Mouse (Mus musculus) thymus, adult 2 months (tissue): ENCODE data around the gene Dsn1. TPM values are rescaled to one million over a fixed set of nuclear protein-coding genes. Genes with fewer than 3 reads are reported as not detected.

Source experiments
- DNase-seq: peaks from one replicate; pipeline ENCODE4 v3.0.0; 2021
- H3K27ac ChIP-seq: fragments of 200-500 bp; 2 replicates; pipeline ENCODE4 v1.5.1; 2012; ENCODE audit warnings: low read length, control low read depth; ENCODE audit not compliant: control insufficient read depth, insufficient read depth
- H3K27me3 ChIP-seq: fragments of 200-500 bp; 2 replicates; pipeline ENCODE4 v1.6.1; 2012; ENCODE audit warnings: mild to moderate bottlenecking, low read length, moderate library complexity, mixed read lengths; ENCODE audit not compliant: control insufficient read depth, insufficient read depth
- H3K36me3 ChIP-seq: fragments of 200-500 bp; 2 replicates; pipeline ENCODE4 v1.6.1; 2012; ENCODE audit warnings: mild to moderate bottlenecking, low read length, moderate library complexity; ENCODE audit not compliant: control insufficient read depth, insufficient read depth
- H3K4me1 ChIP-seq: fragments of 200-500 bp; replicated peaks from 2 replicates; pipeline ENCODE4 v1.6.1; 2012; ENCODE audit warnings: low read length; ENCODE audit not compliant: control insufficient read depth, insufficient read depth
- H3K4me3 ChIP-seq: fragments of 200-500 bp; 2 replicates; pipeline ENCODE4 v1.5.1; 2012; ENCODE audit warnings: mild to moderate bottlenecking, low read length, control low read depth, moderate library complexity; ENCODE audit not compliant: control insufficient read depth, insufficient read depth
- CTCF ChIP-seq: fragments of 200-500 bp; IDR thresholded peaks from 2 replicates; pipeline ENCODE4 v1.5.1; 2012; ENCODE audit warnings: mild to moderate bottlenecking, control low read depth, low read length, moderate library complexity, borderline replicate concordance; ENCODE audit not compliant: control insufficient read depth, poor library complexity, insufficient read depth; ENCODE audit errors: extremely low read depth
- POLR2A ChIP-seq: fragments of 200-500 bp; IDR thresholded peaks from 2 replicates; pipeline ENCODE4 v1.6.1; 2012; ENCODE audit warnings: mild to moderate bottlenecking, low read length, control low read depth, moderate library complexity; ENCODE audit not compliant: control insufficient read depth, poor library complexity, insufficient read depth; ENCODE audit errors: extremely low read depth
- WGBS: fragments of 180-500 bp; shearing (Covaris S2); methylation state at CpG from one replicate; pipeline ENCODE4 v1.1.7; 2018; 5-methylcytosine and 5-hydroxymethylcytosine counted together
- polyA plus RNA-seq: library from polyadenylated mRNA; depleted of rRNA; stranded (reverse); fragments of >200 nt; gene quantifications from 2 replicates; pipeline ENCODE4 v1.2.3, GENCODE M21; 2012

Gene Dsn1
- polyA plus RNA-seq, 1 experiment, result 11.9 TPM

DNA sequence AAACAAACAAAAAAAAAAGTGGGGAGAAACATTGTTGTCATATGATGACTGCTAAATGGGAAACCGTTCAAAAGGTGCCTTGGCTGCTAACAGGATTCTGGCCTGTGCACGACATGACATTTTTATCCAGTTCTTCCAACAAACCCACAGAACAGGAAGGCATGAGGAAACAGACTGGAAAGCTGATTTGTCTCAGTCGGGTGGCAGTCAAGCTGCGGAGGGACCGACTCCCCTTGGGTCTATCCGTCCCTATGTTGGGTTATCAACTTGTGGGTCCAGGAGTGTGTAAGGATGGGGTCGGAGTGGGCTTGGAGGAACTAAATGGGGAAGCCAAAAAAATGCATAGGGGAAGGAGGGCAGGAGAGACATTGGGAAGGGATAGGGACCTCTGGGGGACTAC lies 34.5 kb upstream of the Dsn1 start:
- Histone ChIP-seq H3K4me1 (no peaks in the 10 kb centered on the region), H3K27ac (no peak overlapping the region), H3K4me3 (no peak overlapping the region), H3K27me3 (no peaks in the 10 kb centered on the region), H3K36me3 (no peaks in the 10 kb centered on the region)
- 93% methylated on average over 7 of the region's 7 CpGs for WGBS
- no peak for TF ChIP-seq POLR2A
- no peak for TF ChIP-seq CTCF
- DNase-seq, result no peak

- Histone ChIP-seq H3K4me3 (no peak overlapping the region), H3K36me3 (no peaks in the 10 kb centered on the region), H3K27me3 (no peaks in the 10 kb centered on the region), H3K4me1 (no peaks in the 10 kb centered on the region), H3K27ac (no peak overlapping the region)
- 96% methylated on average over 17 of the region's 17 CpGs for WGBS
- DNase-seq, result no peak
- no peak for TF ChIP-seq CTCF
Observed at GRCm38 (mm10) chr2:157040649-157041046, 33.7 kb upstream of the Dsn1 start.

DNA sequence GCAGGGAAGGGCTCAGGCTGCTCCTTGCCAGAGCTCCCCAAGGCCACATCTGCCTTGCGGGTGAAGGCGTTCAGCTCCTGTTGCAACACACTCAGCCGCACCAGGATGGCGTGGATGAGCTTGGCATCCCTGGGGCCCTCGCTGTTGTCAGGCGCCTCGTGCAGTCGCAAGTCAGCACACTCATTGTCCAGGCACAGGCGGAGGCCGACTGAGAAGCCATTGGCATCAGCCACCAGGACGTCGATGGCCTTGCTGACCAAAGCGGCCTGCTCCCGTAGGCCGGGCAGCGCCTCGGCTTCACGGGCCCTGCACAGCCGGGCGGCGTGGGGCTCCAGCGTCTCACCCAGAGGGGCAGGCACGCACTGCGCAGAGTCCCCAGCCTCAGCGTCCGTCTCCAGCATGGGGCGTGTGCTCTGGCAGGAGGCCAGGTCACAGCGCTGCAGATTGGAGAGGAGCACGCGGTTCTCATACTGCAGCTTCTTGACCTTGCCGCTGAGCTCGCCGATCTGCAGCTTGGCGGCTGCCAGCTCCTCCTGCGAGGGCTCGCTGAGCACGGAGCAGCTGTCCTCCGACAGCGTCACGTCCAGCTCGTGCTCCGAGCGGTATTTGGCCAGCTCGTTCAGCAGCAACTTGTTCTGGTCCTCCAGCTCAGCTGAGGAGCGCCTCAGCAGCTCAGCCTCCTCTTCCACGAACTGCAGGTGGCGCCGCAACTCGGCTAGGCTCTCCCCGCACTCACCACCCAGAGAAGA lies 33.1 kb upstream of the Dsn1 start:
- no peak for TF ChIP-seq POLR2A
- no peak for TF ChIP-seq CTCF
- no peak for DNase-seq
- Histone ChIP-seq H3K4me3 (no peak overlapping the region), H3K36me3 (no peaks in the 10 kb centered on the region), H3K27me3 (no peaks in the 10 kb centered on the region), H3K27ac (no peak overlapping the region), H3K4me1 (no peaks in the 10 kb centered on the region)
- 96% methylated on average over 50 of the region's 50 CpGs for WGBS

GRCm38 (mm10) chr2:157037303-157037702 lies 30.3 kb upstream of the Dsn1 start:
- H3K4me1 ChIP-seq, result no peaks in the 10 kb centered on the region
- 89% methylated on average over 9 of the region's 9 CpGs for WGBS
- no peaks in the 10 kb centered on the region for H3K27me3 ChIP-seq
- DNase-seq, result no peak
- no peak overlapping the region for H3K27ac ChIP-seq
- no peak overlapping the region for H3K4me3 ChIP-seq
- no peaks in the 10 kb centered on the region for H3K36me3 ChIP-seq
- TF ChIP-seq POLR2A (no peak), CTCF (no peak)

DNA sequence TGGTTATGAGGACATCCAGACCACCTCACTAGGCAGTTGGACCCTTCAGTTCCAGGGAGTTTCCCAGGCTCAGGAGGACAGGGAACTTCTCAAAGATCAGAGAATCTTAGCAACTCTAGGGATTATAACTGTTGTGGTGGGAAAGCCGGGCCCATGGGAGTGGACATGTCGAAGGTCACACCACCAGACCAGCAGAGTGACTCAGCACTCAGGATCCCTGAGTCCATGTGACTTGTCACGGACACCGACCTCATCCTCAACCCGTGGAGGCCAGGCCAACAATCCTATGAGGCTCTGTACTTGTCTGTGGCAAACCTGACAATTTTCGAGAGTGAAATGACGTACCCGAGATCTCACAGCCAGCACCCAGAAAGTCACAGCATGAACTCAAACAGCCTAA lies 29.4 kb upstream of the Dsn1 start:
- no peak overlapping the region for H3K4me3 ChIP-seq
- no peak for DNase-seq
- no peaks in the 10 kb centered on the region for H3K4me1 ChIP-seq
- 93% methylated on average over 8 of the region's 8 CpGs for WGBS
- no peak overlapping the region for H3K27ac ChIP-seq
- TF ChIP-seq POLR2A, result no peak
- TF ChIP-seq CTCF, result no peak
- no peaks in the 10 kb centered on the region for H3K27me3 ChIP-seq
- no peaks in the 10 kb centered on the region for H3K36me3 ChIP-seq

DNA sequence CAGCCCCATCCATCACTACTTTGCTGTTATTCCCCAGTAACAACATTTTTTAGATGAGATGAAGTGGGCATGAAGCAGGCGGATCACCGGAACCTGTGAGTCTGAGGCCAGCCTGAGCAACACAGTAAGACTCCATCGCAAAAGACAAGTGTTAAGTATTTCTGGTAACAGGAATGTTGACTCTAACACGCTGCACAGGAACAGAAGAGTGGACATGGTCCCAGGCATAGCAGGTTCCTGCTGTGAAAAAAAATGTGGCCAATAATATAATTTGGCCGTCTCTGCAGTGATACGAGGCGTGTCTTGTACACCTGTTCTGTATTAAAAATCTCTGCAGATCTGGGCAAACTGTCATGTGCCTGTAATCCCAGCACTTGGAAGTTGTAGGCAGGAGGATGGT lies 28.4 kb upstream of the Dsn1 start:
- no peak for TF ChIP-seq CTCF
- no peak for TF ChIP-seq POLR2A
- Histone ChIP-seq H3K27me3 (no peaks in the 10 kb centered on the region), H3K36me3 (no peaks in the 10 kb centered on the region), H3K27ac (no peak overlapping the region), H3K4me1 (no peaks in the 10 kb centered on the region), H3K4me3 (no peak overlapping the region)
- DNase-seq, result no peak
- WGBS, result 98% methylated on average over 7 of the region's 7 CpGs

GRCm38 (mm10) chr2:157030804-157031203 lies 23.9 kb upstream of the Dsn1 start:
- Histone ChIP-seq H3K27ac (no peak overlapping the region), H3K36me3 (no peaks in the 10 kb centered on the region), H3K27me3 (no peaks in the 10 kb centered on the region), H3K4me3 (no peak overlapping the region), H3K4me1 (no peaks in the 10 kb centered on the region)
- 44% methylated on average over 9 of the region's 9 CpGs for WGBS
- peak; percentile 81 for DNase-seq
- TF ChIP-seq POLR2A, result no peak
- TF ChIP-seq CTCF, result peak; percentile 89
